Mouse (Mus musculus) lung, adult 2 months (tissue): Measurements from ENCODE around the gene Capn10.
A peak's percentile ranks its signal among the peaks of the same experiment; 100 is the strongest.
"Not testable (repeated sequence)": the region's sequence is repeated elsewhere in the genome, so short reads cannot be mapped to it uniquely, and the experiment has no call there.

Experiments used
- CTCF ChIP-seq: fragments of 200-500 bp; IDR thresholded peaks from 2 replicates; pipeline ENCODE4 v1.5.1; 2011; ENCODE audit warnings: mild to moderate bottlenecking, low read length, control low read depth; ENCODE audit not compliant: insufficient read depth
- POLR2A ChIP-seq: fragments of 200-500 bp; IDR thresholded peaks from 2 replicates; pipeline ENCODE4 v1.6.1; 2011; ENCODE audit warnings: low read depth, mild to moderate bottlenecking, control low read depth, low read length, borderline replicate concordance; ENCODE audit errors: extremely low read depth

- TF ChIP-seq CTCF, result peak; percentile 23; the same call in 1 of the 2 replicates
- not testable (repeated sequence) for TF ChIP-seq POLR2A
Measured at GRCm38 (mm10) chr1:92956571-92957335, 22.6 kb downstream of the Capn10 start.
